Mouse (Mus musculus) erythroblast, embryonic 14.5 days (primary cell): ENCODE measurements around the gene Tsr2.

Source experiments
- GATA1 ChIP-seq: IDR thresholded peaks from 2 replicates; pipeline ENCODE4 v1.6.1; 2012; ENCODE audit warnings: low read length, inconsistent platforms, mixed read lengths
- TAL1 ChIP-seq: IDR thresholded peaks from 3 replicates; pipeline ENCODE4 v1.6.1; 2012; ENCODE audit warnings: low read length, inconsistent platforms, mixed read lengths

DNA sequence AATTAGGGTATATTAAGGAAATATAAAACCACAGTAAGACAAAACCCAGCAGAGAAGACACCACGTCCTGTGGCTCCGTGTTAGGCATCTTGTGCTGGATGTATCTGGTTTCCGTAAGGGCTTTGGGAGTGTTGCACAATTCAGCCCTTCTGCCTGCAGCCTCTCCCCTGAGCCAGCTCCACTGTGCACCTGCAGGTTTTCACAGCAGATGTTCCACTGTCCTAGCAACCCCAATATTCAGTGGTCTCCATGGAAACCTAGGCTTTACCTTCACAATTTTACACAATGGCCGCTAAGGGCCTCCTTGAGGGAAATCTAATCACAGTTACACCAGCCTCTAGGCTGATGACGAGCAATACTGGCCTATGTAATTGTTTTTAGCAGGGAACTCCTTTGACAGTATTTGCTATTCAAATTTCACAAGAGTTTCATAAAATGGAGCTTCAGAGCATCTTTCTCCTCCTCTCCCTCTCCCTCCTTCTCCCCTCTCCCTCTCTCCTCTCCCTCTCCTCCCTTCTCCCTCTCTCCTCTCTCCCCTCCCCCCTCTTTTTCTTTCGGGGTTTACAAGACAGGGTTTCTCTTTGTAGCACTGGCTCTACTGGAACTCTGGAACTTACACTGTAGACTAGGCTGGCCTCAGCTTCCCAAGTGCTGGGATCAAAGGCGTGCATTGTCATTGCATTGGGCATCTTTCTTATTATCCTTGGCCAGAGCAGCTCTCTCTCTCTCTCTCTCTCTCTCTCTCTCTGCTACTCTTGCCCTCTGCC, 11.1 kb upstream of the Tsr2 start:
- TF ChIP-seq GATA1 (no peak), TAL1 (no peak)
